Mouse (Mus musculus) intestine, postnatal 0 days (tissue): Measurements from ENCODE around the gene Rpusd2. TPM values are rescaled to one million over a fixed set of nuclear protein-coding genes. Genes with fewer than 3 reads are reported as not detected.
A peak's percentile ranks its signal among the peaks of the same experiment; 100 is the strongest.

ENCODE experiments used
- ATAC-seq: fragments of 200-750 bp; cut with Nextera tagmentation; 2 replicates; pipeline ENCODE4 v1.8.0; 2017; ENCODE audit warnings: mild to moderate bottlenecking, moderate TSS enrichment, moderate library complexity
- H3K27ac ChIP-seq: fragments of 300-500 bp; sonication (generic); 2 replicates; pipeline ENCODE4 v1.5.1; 2014; ENCODE audit warnings: mild to moderate bottlenecking, low read depth, low read length, moderate library complexity
- H3K27me3 ChIP-seq: fragments of 300-500 bp; sonication (generic); replicated peaks from 2 replicates; pipeline ENCODE4 v1.6.1; 2014; ENCODE audit warnings: low read length, mixed read lengths; ENCODE audit not compliant: control insufficient read depth, insufficient read depth
- H3K36me3 ChIP-seq: fragments of 300-500 bp; sonication (generic); 2 replicates; pipeline ENCODE4 v1.6.1; 2014; ENCODE audit warnings: mild to moderate bottlenecking, moderate library complexity; ENCODE audit not compliant: control insufficient read depth, insufficient read depth
- H3K4me1 ChIP-seq: fragments of 300-500 bp; sonication (generic); replicated peaks from 2 replicates; pipeline ENCODE4 v1.6.1; 2014; ENCODE audit warnings: antibody characterized with exemption, low read length, mixed read lengths; ENCODE audit not compliant: control insufficient read depth, insufficient read depth
- H3K4me2 ChIP-seq: fragments of 300-500 bp; sonication (generic); replicated peaks from 2 replicates; pipeline ENCODE4 v1.6.1; 2014; ENCODE audit warnings: low read depth, mild to moderate bottlenecking, moderate library complexity
- H3K4me3 ChIP-seq: fragments of 300-500 bp; sonication (generic); 2 replicates; pipeline ENCODE4 v1.5.1; 2014; ENCODE audit warnings: low read depth, low read length
- H3K9ac ChIP-seq: fragments of 300-500 bp; sonication (generic); 2 replicates; pipeline ENCODE4 v1.6.1; 2014; ENCODE audit warnings: mild to moderate bottlenecking, low read depth, low read length
- H3K9me3 ChIP-seq: fragments of 300-500 bp; sonication (generic); 2 replicates; pipeline ENCODE4 v1.6.1; 2016; ENCODE audit warnings: mixed run types; ENCODE audit not compliant: control insufficient read depth
- CTCF ChIP-seq: sonication (generic); IDR thresholded peaks from 2 replicates; pipeline ENCODE4 v1.5.1; 2016; ENCODE audit warnings: low read depth, mild to moderate bottlenecking, control low read depth, antibody characterized with exemption, moderate library complexity
- WGBS: fragments of 180-500 bp; shearing (Covaris S2); extraction: QIAGEN DNeasy Blood & Tissue Kit; methylation state at CpG from one replicate; pipeline ENCODE4 v1.1.7; 2014; 5-methylcytosine and 5-hydroxymethylcytosine counted together
- polyA plus RNA-seq: library from polyadenylated mRNA; unstranded; fragments of >200 nt; fragmentation: Nextera tagmentation; extraction: Ambion mirVana; gene quantifications from 2 replicates; pipeline ENCODE4 v1.2.1, GENCODE M21; 2015

Rpusd2 gene
- polyA plus RNA-seq, 1 experiment from 2014 or later: 1.2 TPM

GRCm38 (mm10) chr2:119025239-119025616, 9.4 kb upstream of the Rpusd2 start:
- Histone ChIP-seq H3K9ac (no peak overlapping the region), H3K4me1 (0 out of 2 replicates have a peak, but pooled peaks cover 3% of the 10 kb centered on the region), H3K36me3 (peaks cover 32% of the 10 kb centered on the region), H3K4me3 (no peak overlapping the region), H3K27ac (no peak overlapping the region), H3K27me3 (no peaks in the 10 kb centered on the region), H3K4me2 (no peak overlapping the region), H3K9me3 (no peaks in the 10 kb centered on the region)
- 80% methylated on average over 4 of the region's 4 CpGs for WGBS
- no peak for ATAC-seq
- no peak for TF ChIP-seq CTCF

- Histone ChIP-seq H3K27me3 (no peaks in the 10 kb centered on the region), H3K27ac (no peak overlapping the region), H3K9me3 (no peaks in the 10 kb centered on the region), H3K4me3 (no peak overlapping the region), H3K36me3 (peaks cover 20% of the 10 kb centered on the region), H3K4me1 (0 out of 2 replicates have a peak, but pooled peaks cover 3% of the 10 kb centered on the region), H3K9ac (no peak overlapping the region), H3K4me2 (no peak overlapping the region)
- WGBS: 93% methylated on average over 4 of the region's 4 CpGs
- ATAC-seq: no peak
- TF ChIP-seq CTCF: no peak
Observed at GRCm38 (mm10) chr2:119026951-119027350, 7.6 kb upstream of the Rpusd2 start.

GRCm38 (mm10) chr2:119028941-119029551, 5.5 kb upstream of the Rpusd2 start, which contains the start of gene Ccdc32:
Gene Ccdc32, minus strand, starts transcription at chr2:119029393.
- peak; percentile 95 for ATAC-seq

GRCm38 (mm10) chr2:119032191-119032590, 2.4 kb upstream of the Rpusd2 start:
- no peak overlapping the region for H3K27ac ChIP-seq
- no peak for ATAC-seq
- no peak overlapping the region for H3K9ac ChIP-seq
- H3K9me3 ChIP-seq: no peaks in the 10 kb centered on the region
- H3K36me3 ChIP-seq: peaks cover 5% of the 10 kb centered on the region
- H3K4me1 ChIP-seq: peaks cover 8% of the 10 kb centered on the region; the same call in 1 of the 2 replicates
- H3K4me3 ChIP-seq: no peak overlapping the region
- no peak overlapping the region for H3K4me2 ChIP-seq
- no peak for TF ChIP-seq CTCF
- H3K27me3 ChIP-seq: no peaks in the 10 kb centered on the region
- 37% methylated on average over 4 of the region's 4 CpGs for WGBS

More at GRCm38 (mm10) chr2:119028941-119029551, 5.5 kb upstream of the Rpusd2 start, which contains the start of gene Ccdc32:
- under 1% methylated on average over 28 of the region's 28 CpGs for WGBS
- H3K27me3 ChIP-seq: no peaks in the 10 kb centered on the region
- H3K4me1 ChIP-seq: 0 out of 2 replicates have a peak, but pooled peaks cover 3% of the 10 kb centered on the region
- peak within 1 kb of the TSS; percentile 87 for H3K9ac ChIP-seq
- peak within 1 kb of the TSS; percentile 90 for H3K27ac ChIP-seq
- no peak for TF ChIP-seq CTCF
- peak within 1 kb of the TSS; percentile 81 for H3K4me2 ChIP-seq
- no peaks in the 10 kb centered on the region for H3K9me3 ChIP-seq
- H3K36me3 ChIP-seq: peaks cover 13% of the 10 kb centered on the region; the same call in 1 of the 2 replicates
- peak within 1 kb of the TSS; percentile 78 for H3K4me3 ChIP-seq

- no peak for ATAC-seq
Observed at GRCm38 (mm10) chr2:119035397-119035745, 781 bp downstream of the Rpusd2 start.

GRCm38 (mm10) chr2:119040882-119041281, 6.3 kb downstream of the Rpusd2 start:
- Histone ChIP-seq H3K9ac (no peak overlapping the region), H3K9me3 (no peaks in the 10 kb centered on the region), H3K27ac (no peak overlapping the region), H3K4me1 (no peaks in the 10 kb centered on the region), H3K4me3 (no peak overlapping the region), H3K27me3 (no peaks in the 10 kb centered on the region), H3K36me3 (peaks cover 17% of the 10 kb centered on the region), H3K4me2 (no peak overlapping the region)
- 48% methylated on average over 4 of the region's 4 CpGs for WGBS
- no peak for ATAC-seq
- TF ChIP-seq CTCF: peak; percentile 69

More at GRCm38 (mm10) chr2:119035397-119035745, 781 bp downstream of the Rpusd2 start:
- no peak for TF ChIP-seq CTCF
- Histone ChIP-seq H3K27me3 (no peaks in the 10 kb centered on the region), H3K4me2 (peak overlapping the region; percentile 82), H3K27ac (no peak overlapping the region), H3K9me3 (no peaks in the 10 kb centered on the region), H3K36me3 (peaks cover 17% of the 10 kb centered on the region), H3K9ac (peak overlapping the region; percentile 81), H3K4me3 (peak overlapping the region; percentile 88), H3K4me1 (peaks cover 5% of the 10 kb centered on the region; the same call in 1 of the 2 replicates)
- 11% methylated on average over 7 of the region's 7 CpGs for WGBS
